Mouse (Mus musculus) embryonic facial prominence, embryonic 10.5 days (tissue): ENCODE measurements at regions not wholly inside any gene's neighbourhood (a gene's known extent, or its start where the extent isn't known, plus 50 kb on each side); places are given as distances from the start of the nearest gene placed in this dataset.

ENCODE experiments used
- DNase-seq: peaks from one replicate; pipeline ENCODE4 v3.0.0-alpha.2; 2017; ENCODE audit warnings: low spot score
- H3K27ac ChIP-seq: fragments of 300-500 bp; sonication (generic); replicated peaks from 2 replicates; pipeline ENCODE4 v1.5.1; 2016; ENCODE audit warnings: mild to moderate bottlenecking
- H3K27me3 ChIP-seq: fragments of 300-500 bp; sonication (generic); replicated peaks from 2 replicates; pipeline ENCODE4 v1.6.1; 2016; ENCODE audit warnings: low read depth, mild to moderate bottlenecking; ENCODE audit not compliant: poor library complexity, severe bottlenecking
- H3K36me3 ChIP-seq: fragments of 300-500 bp; sonication (generic); replicated peaks from 2 replicates; pipeline ENCODE4 v1.6.1; 2016; ENCODE audit warnings: mild to moderate bottlenecking, moderate library complexity
- H3K4me1 ChIP-seq: fragments of 300-500 bp; sonication (generic); 2 replicates; pipeline ENCODE4 v1.6.1; 2016
- H3K4me3 ChIP-seq: fragments of 300-500 bp; sonication (generic); 2 replicates; pipeline ENCODE4 v1.5.1; 2016; ENCODE audit warnings: mild to moderate bottlenecking, moderate library complexity
- H3K9me3 ChIP-seq: fragments of 300-500 bp; sonication (generic); 2 replicates; pipeline ENCODE4 v1.6.1; 2016; ENCODE audit warnings: mild to moderate bottlenecking
- WGBS: fragments of 180-500 bp; shearing (Covaris S2); methylation state at CpG from one replicate; pipeline ENCODE4 v1.1.7; 2016; 5-methylcytosine and 5-hydroxymethylcytosine counted together

DNA sequence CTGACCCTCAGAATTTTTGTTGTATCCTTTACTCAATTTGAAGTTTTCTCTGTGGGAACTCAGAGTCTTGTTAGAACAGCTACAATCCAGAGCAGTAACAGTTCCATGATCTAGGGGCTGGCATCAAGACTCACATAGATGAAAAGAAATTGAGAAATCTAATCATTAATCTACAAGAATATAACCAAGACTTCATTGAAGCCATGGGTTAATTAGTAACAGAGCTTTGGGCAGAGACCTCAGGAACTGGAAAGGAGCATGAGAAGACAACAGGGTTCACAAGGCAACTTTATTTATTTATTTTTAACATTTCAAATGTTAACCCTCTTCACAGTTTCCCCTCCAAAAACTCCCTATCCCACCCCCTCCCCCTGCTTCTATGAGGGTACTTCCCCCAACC is 160.4 kb upstream of the Thumpd2 start:
- no peaks in the 10 kb centered on the region for H3K4me1 ChIP-seq
- DNase-seq: no peak

DNA sequence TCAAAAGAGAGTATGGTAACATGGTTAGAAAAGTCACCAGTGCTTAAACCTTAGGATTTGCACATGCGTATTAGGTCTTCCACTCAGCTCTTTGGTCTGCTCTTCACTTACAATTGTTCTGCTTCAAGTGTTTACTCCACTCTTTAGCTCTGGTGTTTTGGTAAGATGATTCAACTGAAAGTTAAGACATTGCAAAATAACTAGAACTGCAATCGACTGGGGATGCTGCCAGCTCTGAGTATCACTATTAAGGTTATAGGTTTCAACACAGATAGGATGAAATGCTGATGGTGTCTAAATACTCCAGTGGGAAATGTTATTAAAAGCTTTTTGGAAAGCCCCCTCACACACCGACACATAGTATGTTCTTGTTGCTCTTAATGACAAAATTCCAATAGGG is 156.6 kb upstream of the Thumpd2 start:
- Histone ChIP-seq H3K36me3 (no peaks in the 10 kb centered on the region), H3K27me3 (no peaks in the 10 kb centered on the region), H3K27ac (no peak overlapping the region), H3K4me1 (no peaks in the 10 kb centered on the region), H3K9me3 (no peaks in the 10 kb centered on the region), H3K4me3 (no peak overlapping the region)
- WGBS: 92% methylated on average over 3 of the region's 3 CpGs
- DNase-seq: no peak

More for the DNA sequence above, 160.4 kb upstream of the Thumpd2 start:
- Histone ChIP-seq H3K27me3 (no peaks in the 10 kb centered on the region), H3K36me3 (no peaks in the 10 kb centered on the region), H3K4me3 (no peak overlapping the region), H3K9me3 (no peaks in the 10 kb centered on the region), H3K27ac (no peak overlapping the region)

DNA sequence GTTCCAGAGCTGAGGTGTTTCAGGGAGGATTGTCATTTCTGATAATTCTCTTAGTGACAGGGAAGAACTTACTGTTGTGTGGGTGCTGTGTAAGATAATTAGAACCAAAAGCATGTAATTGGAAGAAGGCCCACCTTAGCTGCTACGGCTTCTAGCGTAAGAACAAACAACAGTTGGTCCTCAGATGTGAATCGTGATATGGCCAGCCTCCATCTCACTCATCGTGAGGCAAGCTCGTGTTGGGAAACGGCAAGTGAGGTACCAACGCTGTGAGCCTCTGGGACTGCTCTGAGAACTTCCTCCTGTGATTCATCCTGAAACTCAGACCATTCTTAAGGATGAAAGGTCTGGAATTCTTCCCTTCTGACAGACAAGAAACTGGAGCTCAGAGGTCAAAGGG is 150.0 kb upstream of the Thumpd2 start:
- Histone ChIP-seq H3K27ac (no peak overlapping the region), H3K36me3 (no peaks in the 10 kb centered on the region), H3K27me3 (no peaks in the 10 kb centered on the region), H3K4me3 (no peak overlapping the region), H3K4me1 (no peaks in the 10 kb centered on the region), H3K9me3 (no peaks in the 10 kb centered on the region)
- 80% methylated on average over 7 of the region's 7 CpGs for WGBS
- DNase-seq: no peak

GRCm38 (mm10) chr17:81212043-81212442 is 147.2 kb upstream of the Thumpd2 start:
- no peak for DNase-seq
- H3K27me3 ChIP-seq: no peaks in the 10 kb centered on the region
- H3K36me3 ChIP-seq: no peaks in the 10 kb centered on the region
- WGBS: 79% methylated on average over 3 of the region's 3 CpGs
- no peak overlapping the region for H3K4me3 ChIP-seq
- no peaks in the 10 kb centered on the region for H3K4me1 ChIP-seq
- no peaks in the 10 kb centered on the region for H3K9me3 ChIP-seq
- H3K27ac ChIP-seq: no peak overlapping the region

- Histone ChIP-seq H3K36me3 (no peaks in the 10 kb centered on the region), H3K4me1 (no peaks in the 10 kb centered on the region), H3K4me3 (no peak overlapping the region), H3K27ac (no peak overlapping the region), H3K9me3 (peaks cover 8% of the 10 kb centered on the region; the same call in 1 of the 2 replicates), H3K27me3 (no peaks in the 10 kb centered on the region)
- no peak for DNase-seq
- WGBS: 77% methylated on average over 2 of the region's 2 CpGs
Observed at GRCm38 (mm10) chr17:81210389-81210788, 145.5 kb upstream of the Thumpd2 start.

- H3K27ac ChIP-seq: no peak overlapping the region
- no peaks in the 10 kb centered on the region for H3K36me3 ChIP-seq
- WGBS: 90% methylated on average over 3 of the region's 3 CpGs
- H3K9me3 ChIP-seq: peaks cover 8% of the 10 kb centered on the region; the same call in 1 of the 2 replicates
- H3K27me3 ChIP-seq: no peaks in the 10 kb centered on the region
- DNase-seq: no peak
- no peaks in the 10 kb centered on the region for H3K4me1 ChIP-seq
- H3K4me3 ChIP-seq: no peak overlapping the region
Observed at GRCm38 (mm10) chr17:81209323-81209722, 144.4 kb upstream of the Thumpd2 start.

DNA sequence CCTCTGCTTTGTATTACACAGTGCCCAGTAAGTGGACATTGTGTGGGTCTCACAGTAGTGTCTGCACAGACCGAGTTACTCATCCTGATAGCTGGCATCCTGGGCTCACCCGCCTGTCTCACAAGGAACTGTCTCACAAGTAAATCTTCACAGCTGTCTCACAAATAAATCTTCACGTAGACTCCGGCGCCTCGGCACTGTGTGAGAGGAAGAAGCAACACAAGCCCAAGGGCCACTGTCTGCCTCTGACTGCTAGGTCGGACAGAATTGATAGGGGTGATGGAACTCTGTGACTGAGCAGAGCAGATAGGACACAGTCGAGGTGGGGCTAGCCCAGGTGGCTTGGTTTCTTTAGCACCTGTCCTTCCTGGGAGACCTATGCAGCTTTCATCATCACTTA is 136.2 kb upstream of the Thumpd2 start:
- Histone ChIP-seq H3K4me3 (no peak overlapping the region), H3K4me1 (peaks cover 5% of the 10 kb centered on the region), H3K36me3 (no peaks in the 10 kb centered on the region), H3K27me3 (no peaks in the 10 kb centered on the region), H3K9me3 (no peaks in the 10 kb centered on the region), H3K27ac (no peak overlapping the region)
- WGBS: 73% methylated on average over 8 of the region's 8 CpGs
- peak; percentile 11 for DNase-seq

DNA sequence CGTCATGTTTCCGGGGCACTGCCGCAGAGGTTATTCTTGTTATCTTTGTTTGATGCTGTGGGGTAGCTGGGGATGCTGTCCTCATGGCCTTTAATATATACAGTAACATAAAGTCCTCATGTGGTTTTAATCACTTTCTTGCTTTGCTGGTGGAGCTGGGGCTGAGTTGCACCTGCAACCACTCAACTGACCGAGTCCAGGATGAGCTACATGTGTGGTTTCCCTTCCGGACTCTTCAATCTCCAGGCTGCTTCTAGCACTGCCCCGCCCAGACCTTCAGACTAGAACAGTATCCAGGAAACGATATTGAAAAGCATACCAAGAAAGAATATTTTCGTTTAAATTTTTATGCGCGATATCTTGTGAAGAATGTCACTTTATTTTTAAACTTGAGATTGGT is 129.1 kb upstream of the Thumpd2 start:
- no peaks in the 10 kb centered on the region for H3K36me3 ChIP-seq
- H3K4me3 ChIP-seq: no peak overlapping the region
- H3K9me3 ChIP-seq: no peaks in the 10 kb centered on the region
- no peaks in the 10 kb centered on the region for H3K4me1 ChIP-seq
- H3K27me3 ChIP-seq: no peaks in the 10 kb centered on the region
- peak; percentile 31 for DNase-seq
- 81% methylated on average over 10 of the region's 10 CpGs for WGBS
- no peak overlapping the region for H3K27ac ChIP-seq

DNA sequence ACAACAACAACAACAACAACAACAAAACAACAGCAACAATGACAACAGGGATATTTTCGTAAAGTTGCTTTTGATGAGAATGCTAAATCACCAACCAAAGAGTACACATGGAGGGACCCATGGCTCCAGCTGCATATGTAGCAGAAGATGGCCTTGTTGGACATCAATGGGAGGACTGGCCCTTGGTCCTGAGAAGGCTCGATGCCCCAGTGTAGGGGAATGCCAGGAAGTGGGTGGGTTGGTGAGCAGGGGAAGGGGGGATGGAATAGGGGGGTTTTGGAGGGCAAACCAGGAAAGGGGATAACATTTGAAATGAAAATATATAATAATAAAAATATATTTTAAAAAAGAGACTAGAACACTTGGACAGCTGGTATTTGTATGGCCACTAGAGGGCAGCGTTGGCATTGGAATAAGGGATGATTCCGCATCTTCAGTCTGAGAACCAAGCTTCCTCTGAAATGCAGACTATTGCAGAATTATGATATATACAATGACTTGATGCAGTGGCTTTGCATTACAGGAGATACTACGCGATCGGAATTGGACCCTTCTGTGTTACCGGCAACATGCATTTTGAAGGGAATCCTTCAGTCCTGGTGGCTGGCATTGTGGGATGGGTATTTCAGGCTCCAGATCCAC is 128.5 kb upstream of the Thumpd2 start:
- no peaks in the 10 kb centered on the region for H3K27me3 ChIP-seq
- no peaks in the 10 kb centered on the region for H3K9me3 ChIP-seq
- DNase-seq: peak; percentile 68
- H3K27ac ChIP-seq: no peak overlapping the region
- no peaks in the 10 kb centered on the region for H3K4me1 ChIP-seq
- WGBS: 43% methylated on average over 8 of the region's 8 CpGs
- no peaks in the 10 kb centered on the region for H3K36me3 ChIP-seq
- no peak overlapping the region for H3K4me3 ChIP-seq

- Histone ChIP-seq H3K36me3 (no peaks in the 10 kb centered on the region), H3K4me1 (0 out of 2 replicates have a peak, but pooled peaks cover 4% of the 10 kb centered on the region), H3K4me3 (no peak overlapping the region), H3K27ac (no peak overlapping the region), H3K27me3 (no peaks in the 10 kb centered on the region), H3K9me3 (no peaks in the 10 kb centered on the region)
- WGBS: 61% methylated on average over 4 of the region's 4 CpGs
- peak; percentile 48 for DNase-seq
Observed at GRCm38 (mm10) chr17:81189996-81190395, 125.1 kb upstream of the Thumpd2 start.

DNA sequence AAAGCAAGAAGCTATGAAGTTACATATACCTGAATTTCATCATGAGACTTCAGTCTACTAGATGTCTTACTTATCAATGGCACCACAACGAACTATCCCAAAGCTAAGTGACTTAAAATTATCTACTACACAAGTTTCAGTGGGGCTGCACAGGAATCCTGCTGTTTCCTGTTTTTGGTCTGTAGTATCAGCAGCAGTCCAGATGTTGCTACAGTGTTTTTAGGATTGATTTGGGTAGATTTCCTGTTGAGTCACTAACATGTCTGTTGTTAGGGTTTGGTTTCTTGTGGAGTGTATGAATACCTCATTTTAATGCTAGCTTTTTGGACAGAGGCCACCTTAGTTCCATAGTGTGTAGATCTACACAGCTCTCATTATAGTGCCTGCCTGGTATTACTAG is 120.8 kb upstream of the Thumpd2 start:
- no peak overlapping the region for H3K27ac ChIP-seq
- H3K4me3 ChIP-seq: no peak overlapping the region
- DNase-seq: no peak
- no peaks in the 10 kb centered on the region for H3K9me3 ChIP-seq
- WGBS: 88% methylated on average over 1 of the region's 1 CpGs
- H3K36me3 ChIP-seq: no peaks in the 10 kb centered on the region
- H3K27me3 ChIP-seq: no peaks in the 10 kb centered on the region
- 0 out of 2 replicates have a peak, but pooled peaks cover 4% of the 10 kb centered on the region for H3K4me1 ChIP-seq

DNA sequence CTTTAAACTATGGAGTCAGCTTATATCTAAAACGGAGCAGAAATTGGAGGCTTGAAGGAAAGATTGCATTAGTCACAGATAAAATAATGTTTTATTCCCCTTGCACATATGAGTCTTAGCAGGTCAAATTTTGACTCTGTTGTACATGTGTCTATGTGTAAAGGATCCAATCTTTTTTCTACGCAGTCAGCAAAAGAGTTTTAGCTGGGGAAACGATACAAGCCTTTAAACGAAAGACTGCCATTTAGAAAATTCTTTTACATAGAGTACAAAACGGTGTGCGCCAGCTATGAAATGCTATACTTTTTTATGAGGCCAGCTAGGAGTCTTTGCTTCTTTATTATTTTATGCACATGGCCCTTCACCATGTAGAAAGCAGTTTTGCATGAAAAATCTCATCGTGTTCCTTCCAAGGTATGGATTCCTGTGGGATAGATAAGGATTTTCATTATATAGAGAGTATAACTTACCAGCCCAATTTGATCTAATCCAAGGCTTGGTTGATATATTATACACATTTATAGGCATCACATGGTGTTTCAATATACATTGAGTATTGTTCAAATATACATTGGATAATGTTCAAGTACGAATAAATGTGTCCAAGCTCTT is 116.0 kb upstream of the Thumpd2 start:
- Histone ChIP-seq H3K27me3 (no peaks in the 10 kb centered on the region), H3K9me3 (no peaks in the 10 kb centered on the region), H3K36me3 (no peaks in the 10 kb centered on the region), H3K27ac (no peak overlapping the region), H3K4me1 (no peaks in the 10 kb centered on the region), H3K4me3 (no peak overlapping the region)
- 87% methylated on average over 8 of the region's 8 CpGs for WGBS
- DNase-seq: no peak

DNA sequence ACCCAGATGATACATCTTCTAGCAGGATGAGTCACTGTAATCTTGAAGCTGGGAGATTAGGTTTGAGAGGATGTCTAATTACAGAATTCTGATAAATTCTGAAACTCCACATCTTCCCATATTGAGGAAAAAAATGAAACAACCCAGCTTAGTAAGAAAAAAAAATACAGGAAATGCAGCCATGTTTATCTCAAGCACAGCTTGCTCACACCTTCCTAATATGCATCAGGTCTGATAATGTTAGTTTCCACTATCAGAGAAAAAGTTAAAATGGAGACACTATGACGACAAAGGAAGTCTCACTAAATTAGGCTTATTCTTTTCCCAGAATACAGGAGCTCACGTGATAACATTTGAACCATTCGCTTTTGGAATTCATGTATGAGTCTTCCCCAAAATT is 111.4 kb upstream of the Thumpd2 start:
- Histone ChIP-seq H3K4me1 (no peaks in the 10 kb centered on the region), H3K36me3 (no peaks in the 10 kb centered on the region), H3K9me3 (no peaks in the 10 kb centered on the region), H3K4me3 (no peak overlapping the region), H3K27me3 (no peaks in the 10 kb centered on the region), H3K27ac (no peak overlapping the region)
- 90% methylated on average over 3 of the region's 3 CpGs for WGBS
- no peak for DNase-seq
